Mouse (Mus musculus) forelimb bud, embryonic 11.5 days (tissue): ENCODE results near the gene Gbe1.

ENCODE experiments used
- DNase-seq: peaks from one replicate; pipeline ENCODE4 v3.0.0-alpha.2; 2012; ENCODE audit warnings: low read depth, low spot score

Gbe1 gene

DNA sequence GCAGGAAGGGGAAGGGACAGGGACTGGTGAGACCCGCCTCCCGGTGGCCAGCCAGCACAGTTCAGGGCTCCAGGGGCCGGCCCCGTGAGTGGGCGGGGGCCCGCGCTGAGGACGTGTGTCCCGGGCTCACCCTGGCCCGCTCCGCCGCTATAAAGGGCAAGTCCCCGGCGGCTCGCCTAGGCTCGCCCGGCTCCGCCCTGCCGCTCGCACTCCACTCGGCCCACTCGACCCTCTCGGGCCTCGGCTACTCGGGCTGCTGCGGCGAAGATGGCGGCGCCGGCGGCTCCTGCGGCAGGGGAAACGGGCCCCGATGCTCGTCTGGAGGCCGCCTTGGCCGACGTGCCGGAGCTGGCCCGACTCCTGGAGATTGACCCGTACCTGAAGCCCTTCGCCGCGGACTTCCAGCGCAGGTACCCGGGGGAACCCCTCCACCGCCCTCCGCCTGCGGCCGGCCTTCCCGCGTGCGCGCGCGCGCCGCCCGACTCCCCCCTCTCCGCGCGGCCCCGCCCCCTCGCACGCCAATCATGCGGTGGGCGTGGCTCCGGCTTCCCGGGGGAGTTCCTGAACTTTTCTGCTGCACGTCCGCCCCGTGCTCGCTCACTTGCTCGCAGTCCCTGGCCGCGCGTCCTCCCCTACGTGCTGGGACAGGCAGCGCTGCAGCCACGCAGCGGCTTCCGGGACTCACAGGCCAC, at the start of gene Gbe1:
Gene Gbe1 (plus strand): TSS at position 64 of the 692 bp plus-strand sequence.
- DNase-seq: peak; percentile 89

DNA sequence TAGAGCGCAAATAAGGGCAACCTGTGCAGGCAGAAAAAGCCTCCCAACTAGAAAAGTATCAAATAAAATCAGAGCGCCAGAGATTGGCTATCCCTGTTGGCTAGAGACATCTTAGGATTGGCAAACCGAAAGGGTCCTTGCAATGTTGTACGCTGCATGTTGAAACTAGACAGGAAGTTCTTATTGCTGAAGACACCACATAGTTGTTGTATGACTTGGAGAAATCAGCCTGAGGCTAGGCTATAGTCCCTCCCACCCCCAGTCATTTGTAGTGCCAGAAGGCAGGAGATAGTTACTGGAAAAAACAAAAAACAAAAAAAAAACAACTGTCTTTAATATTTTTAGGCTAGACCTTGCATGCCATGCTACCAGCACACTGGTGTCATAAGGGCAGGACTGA, 3.1 kb upstream of the Gbe1 start:
- no peak for DNase-seq

DNA sequence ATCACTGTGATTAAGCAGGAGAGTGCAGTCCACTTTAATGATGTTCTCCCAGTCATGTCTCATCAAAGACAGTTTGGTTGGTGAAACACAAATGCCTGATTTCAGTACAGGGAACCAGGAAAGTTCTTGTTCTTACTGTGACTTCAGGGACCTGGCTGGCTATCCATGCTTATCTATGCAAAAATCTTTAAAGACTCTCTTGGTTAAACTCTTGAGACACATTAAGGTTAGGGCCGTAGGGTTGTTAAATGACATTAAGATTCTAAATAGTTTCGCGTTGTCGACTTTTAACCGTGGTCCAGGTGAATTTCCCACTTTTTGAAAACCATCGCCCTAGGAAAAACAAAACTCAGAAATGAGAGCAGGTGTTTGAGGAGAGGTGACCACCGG, 258 bp upstream of the Gbe1 start:
- no peak for DNase-seq

DNA sequence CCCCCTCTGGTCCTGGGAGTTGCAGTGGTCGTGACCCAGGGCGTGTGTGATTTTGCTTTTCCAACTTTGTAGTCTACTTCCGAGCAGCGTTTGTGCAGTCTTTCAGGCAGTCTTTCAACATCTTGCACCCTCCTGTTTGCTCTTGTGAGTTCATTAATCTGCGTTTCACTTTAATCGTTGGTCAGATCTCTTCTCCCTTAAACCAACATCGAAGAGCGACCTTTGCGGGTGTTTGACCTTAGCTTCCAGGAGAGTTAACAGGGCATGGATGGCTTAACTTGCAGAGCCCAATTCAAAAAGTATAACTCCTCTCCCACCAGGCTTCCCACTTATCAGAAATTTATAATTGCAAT, 805 bp downstream of the Gbe1 start:
- no peak for DNase-seq

DNA sequence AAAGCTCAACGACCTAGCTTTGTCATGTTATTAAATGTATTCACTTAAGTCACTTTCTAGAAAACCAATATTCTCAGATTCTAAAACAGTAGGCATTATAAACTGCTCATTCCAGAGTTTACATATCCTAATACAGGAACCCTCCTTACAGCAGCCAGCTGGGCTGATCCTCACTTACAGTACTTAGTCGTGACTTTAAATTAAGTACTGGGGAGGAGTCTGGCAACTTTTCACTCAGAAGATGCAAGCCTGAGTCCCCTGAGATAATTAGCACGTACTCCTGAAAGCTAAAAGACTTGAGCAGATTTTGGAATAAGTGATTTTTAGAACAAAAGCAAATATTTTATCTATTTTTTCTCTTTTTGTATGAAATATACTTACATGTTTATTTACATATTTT, 1.5 kb downstream of the Gbe1 start:
- DNase-seq: no peak

DNA sequence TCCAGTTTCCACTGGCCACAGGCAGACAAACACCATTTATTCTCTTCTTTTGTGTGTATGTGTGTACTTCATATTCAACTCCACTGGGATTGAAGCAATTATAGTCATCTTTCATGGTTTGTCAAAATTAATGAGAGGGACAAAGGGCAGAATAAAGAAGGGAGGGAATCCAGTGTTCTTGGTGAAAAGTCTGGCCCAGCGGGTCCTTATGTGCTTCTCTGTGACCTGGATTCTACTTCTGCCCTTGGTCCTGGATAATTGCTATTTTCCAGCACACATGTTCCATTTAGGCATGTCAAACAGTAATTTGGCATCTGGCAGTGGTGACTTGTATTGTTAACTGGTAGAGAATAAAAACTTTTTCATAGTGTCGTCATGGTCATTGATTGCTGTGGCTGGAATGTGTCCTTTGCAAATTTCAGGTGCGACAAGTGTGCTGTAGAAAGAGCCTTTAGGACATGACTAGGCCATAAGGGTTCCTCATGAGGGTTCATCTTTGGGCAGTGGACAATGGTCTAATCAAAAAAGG, 2.2 kb downstream of the Gbe1 start:
- no peak for DNase-seq

DNA sequence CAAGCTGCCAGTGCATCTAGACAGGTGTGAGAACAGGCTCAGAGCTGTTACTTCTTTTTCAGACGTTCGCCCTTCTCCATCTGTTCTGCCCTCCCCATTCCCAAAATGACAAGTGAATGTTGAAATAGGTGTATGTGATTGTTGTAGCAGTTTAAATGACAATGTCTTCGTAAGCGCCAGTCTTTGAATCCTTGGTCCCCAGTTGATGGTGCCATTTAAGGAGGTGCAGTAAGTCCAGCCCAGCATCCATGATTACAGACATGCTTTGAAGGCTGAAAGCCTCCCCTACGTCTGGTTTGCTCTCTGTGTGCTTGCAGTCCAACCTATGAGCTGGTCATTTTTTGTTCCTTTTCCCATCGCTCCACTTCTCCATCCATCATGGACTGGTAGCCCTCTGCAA, 5.6 kb downstream of the Gbe1 start:
- DNase-seq: no peak

DNA sequence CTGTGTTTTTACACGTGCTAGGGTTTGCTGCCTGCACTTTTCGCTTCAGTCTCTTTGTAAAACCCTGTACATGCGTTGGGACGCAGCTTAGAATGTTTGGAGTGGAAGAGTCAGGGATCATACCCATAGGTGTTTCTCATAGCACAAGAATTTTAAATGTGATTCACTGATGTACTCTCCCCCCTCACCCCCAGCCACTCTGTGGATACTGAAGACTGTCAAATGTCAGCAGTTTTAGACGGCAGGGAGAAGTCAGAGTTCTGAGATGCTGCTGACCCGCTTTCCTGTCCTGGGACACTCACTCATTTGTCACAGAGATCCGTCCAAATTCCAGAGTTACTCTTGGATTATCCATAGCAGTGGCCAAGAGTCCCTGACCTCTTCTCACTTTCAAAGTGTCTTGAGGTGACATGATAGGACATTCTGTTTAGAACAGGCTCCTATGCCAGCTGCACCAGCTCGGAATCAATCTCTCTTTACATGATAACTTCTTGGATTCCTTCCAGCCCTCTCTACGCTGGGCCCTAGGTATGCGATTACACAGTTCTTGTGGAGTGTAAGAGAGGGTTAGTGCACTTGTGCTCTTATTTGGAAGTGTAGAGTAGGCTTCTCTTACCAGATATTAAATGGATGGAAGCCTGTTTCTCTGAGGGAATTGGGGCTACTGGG, 7.0 kb downstream of the Gbe1 start:
- no peak for DNase-seq

DNA sequence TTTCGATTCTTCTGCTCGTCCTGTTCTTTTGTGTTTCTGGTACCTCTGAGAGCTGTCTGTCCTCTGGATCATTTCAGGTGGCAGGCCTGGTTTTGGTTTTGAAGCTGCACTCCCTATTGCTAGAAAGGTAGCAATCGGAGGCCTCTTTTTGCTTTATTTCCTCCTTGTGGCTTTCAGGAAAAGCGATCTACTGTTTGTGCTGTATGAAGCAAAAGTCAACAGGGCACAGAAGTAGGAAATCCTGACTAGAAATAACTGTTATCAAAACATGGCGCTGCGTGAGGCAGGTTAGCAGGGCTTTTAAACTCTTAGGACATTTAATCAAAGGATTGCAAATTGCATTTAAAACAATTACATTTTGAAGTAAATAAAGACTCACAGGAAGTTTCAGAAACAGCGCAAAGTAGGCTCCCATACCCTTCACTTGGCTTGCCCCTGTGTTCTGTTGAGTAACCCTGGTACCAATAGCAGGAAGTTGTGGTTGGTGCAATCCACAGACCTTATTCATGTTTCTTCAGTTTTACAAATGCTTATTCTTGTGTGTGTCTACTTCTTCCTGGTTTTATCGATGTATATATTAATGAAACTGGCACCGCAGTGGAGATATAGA, 12.7 kb downstream of the Gbe1 start:
- DNase-seq: no peak

DNA sequence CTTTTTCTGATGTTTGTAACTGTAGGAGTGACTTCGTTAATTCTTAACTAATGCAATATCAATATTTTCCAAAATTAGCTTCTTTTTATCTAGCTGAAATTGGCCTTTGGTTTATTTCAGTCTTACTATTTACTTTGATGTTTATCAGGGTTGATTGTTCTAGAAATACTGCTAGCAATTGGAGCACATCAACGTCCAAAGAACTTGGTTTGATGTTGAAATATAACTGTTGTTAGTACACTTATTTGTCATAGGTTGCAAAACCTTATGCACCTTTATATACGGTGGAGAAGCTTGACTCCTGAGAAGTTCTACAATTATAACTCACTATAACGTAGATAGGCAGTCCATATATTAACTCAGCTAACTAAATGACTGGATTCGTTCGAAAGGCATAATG, 14.8 kb downstream of the Gbe1 start:
- DNase-seq: no peak

DNA sequence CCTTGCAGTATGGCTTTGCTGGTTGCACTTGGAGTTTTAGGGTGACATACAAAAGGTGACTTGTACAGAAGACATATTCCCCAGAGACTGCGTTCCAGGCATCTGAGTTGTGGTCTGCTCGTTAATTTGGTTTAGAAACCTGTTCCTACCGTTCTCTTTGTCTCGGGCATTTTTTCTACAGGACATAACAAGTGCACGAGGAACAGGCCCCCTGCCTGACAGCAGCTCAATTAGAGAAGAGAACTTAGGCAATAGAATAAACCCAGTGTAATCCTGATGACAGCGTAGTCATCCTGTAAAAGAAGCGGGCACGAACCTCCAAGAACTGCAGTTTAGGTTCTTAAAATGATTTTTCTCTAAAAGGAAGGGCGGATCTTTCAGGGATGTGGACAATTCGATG, 15.3 kb downstream of the Gbe1 start:
- DNase-seq: peak; percentile 49

DNA sequence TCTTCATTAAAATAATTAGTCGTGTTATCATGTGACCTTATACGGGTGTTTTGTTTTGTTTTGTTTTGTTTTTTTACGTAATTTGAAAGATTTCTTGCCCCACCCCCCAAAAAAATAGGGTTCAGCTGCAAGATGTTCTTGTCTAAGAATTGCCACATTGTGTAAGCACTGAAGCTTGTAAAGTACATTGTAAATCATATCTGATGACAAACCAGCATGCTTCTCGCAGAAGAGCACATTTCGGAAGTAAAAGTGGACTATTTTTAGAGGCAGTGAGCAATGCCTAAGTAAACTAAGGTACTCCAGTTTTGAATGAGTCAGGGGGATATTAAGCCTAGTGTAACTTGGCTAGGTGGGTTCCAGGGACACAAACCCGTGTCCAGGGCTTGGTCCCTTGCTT, 15.7 kb downstream of the Gbe1 start:
- DNase-seq: no peak

DNA sequence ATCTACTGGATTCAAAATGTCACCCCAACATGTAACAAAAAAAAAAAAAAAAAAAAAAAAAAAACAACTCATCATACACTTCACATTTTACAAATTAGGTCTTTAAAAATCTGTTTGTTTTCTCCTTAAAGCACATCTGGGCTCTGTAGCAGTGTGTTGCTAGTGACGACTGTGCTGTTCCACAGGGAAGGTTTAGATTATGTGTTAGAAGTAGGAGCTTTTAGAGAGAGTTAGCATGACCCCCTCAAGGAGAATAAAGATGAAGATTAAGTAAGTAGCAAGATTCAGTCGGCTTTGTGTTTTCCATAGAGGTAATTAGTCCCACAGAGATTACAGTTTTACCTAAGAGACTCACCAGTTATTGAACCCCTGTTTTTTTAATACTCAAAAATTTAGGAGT, 16.3 kb downstream of the Gbe1 start:
- DNase-seq: no peak

DNA sequence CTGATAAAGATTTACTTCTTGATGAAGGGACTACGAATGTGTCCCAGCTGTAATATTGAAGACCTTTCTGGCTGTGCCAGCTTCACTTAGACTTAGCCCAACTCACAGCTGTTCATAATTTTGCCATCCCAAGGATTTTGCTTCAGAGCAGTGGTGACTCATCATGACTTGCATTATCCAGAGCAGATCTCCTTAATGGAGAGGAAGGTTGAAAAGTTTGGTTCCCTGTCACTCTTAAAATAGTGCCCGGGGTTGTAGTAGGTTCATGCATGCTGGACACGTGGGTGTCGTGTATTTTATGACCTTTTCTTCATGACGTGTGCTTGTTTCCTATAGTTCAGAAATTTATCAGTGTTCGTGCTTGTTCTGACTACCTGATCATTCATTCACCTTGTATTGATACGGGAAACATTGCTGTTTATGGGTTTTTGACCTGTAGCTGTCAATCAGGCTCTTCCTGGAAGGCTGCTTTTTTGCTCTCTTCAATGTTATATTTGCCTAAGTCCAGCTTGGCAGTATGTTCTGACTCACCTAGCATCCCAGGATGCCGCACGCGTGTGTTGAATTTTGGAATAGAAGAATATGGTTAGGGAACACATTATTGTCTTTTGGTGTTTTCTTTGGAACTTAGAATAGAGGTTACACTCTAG, 17.0 kb downstream of the Gbe1 start:
- no peak for DNase-seq

DNA sequence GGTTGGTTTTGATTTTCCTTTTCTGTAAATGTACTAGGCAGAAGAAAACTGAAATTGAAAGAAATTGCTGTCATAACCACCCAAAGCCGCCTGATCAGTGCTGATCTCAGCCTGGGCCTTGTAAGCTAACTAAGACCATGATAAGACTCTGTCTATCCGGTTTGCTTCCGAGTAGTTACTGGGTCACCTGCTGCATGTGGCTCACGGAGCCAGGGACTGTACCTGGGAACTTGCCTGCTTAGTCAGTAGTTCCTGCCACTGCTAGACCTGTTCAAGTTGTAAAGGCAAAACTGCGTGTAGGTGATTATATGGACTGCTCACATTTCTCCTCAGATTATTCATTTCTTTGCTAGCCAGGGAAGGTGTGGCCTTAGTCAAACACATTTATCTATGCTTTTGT, 21.1 kb downstream of the Gbe1 start:
- no peak for DNase-seq

DNA sequence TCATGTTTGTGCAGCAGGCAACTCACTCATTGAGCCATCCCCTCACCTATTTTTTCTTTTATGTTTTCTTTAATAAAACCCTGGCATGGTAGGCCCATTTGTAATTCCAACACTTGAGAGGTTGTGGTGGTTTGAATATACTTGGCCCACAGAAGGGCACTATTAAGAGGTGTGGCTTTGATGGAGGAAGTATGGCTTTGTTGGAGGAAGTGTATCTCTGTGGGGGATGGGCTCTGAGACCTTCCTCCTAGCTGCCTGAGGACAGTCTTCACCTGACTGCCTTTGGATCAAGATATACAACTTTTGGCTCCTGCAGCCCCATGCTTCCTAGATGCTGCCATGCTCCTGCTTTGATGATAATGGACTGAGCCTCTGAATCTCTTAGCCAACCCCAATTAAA, 21.7 kb downstream of the Gbe1 start:
- DNase-seq: no peak

DNA sequence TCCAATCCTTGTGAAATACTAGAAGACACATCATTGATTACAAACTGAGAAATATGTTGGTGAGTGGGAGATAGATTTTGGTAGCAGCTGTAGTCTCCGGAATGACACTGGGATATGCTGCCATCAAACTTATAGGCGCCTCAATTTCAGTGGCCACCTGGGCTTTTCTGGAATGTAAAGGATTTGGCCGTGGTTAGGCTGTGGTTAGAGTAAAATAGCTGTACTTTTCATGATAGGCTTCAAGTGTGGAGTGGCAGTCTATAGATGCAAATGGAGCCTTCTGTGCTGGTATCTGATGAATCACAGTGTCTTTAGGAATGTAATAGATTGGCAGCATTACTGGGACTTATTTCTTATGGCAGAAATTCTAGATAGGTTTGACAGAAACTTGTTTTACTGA, 23.9 kb downstream of the Gbe1 start:
- DNase-seq: no peak

DNA sequence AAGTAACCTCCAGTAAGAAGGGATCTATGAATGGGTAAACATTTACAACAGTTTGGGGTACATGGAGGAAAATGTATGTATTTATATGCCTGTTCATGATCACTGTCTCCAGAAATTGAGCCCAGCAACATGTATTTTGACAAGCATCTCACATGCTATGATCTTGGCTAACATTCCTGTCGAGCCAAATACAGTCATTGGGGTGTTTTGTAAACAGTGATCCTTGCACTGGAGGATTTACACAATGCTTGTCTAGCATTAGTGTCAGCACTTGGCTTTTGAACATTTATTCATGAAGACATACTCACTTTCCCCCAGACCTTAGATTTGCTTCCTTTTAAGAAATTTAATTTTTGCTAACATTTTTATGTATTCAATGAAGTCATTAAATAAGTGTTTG, 30.7 kb downstream of the Gbe1 start:
- no peak for DNase-seq

DNA sequence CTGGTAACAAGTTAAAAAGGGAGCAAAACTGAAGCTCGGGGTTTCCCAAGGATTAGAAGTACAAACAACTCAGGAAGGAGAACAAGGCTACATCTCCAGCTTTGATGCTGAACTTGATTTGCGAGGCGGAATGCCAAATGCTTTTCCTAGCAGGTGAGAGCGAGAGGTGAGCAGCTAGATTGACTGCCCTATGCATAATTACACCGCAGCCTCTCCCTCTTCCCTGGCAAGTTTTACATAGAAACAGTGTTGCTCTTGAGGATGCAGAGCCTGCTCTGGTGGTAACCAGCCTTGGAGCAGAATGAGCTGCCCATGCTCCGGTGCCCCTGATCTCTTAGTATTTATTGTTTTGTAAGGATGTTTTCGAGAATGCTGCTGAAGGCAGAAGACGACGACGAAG, 31.9 kb downstream of the Gbe1 start:
- no peak for DNase-seq

DNA sequence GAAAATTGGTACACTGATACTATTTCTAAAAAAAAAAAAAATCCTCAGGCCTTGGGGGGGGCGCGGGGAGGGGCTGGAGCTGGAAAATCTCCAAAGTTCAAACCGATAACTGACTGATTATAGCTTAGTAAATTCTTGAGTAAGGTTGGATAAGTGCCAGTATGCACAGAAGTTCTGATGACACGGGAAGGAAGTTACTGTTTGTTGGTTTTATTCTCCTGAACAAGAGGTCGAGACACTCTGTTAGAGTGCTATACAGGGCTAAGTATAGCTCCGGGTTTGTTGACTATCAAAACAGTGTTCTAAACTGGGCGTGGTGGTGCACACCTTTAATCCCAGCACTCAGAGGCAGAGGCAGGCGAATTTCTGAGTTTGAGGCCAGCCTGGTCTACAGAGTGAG, 36.3 kb downstream of the Gbe1 start:
- DNase-seq: no peak

DNA sequence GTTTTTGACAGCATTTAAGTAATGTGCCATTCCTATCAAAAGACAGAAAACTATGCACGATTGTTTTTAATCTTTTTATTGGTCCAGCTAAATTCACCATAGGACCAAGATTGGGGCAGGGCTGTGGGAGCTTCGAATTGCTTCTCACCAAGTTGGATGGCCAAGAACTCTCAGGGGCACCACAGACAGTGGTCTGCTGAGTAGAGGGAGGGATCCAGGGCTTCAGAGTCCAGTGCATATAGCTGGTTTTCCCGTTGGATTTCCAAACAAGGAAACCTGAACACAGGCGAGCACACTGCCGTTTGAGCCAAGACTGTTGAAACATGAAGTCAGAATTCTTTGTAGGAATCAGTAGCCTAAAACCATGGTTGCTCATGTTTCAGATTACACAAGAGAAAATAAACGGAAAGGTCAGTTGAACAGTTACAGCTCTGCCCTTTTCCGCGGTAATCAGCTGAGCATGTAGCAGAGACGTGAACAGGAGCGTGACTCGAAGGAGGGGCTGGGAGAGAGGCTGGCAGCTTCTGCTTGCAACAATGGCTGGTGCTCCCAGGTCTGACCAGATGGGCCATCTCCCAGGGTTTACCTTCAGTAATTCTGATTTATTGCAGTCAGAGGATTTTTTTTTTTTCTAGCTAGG, 38.0 kb downstream of the Gbe1 start:
- no peak for DNase-seq

DNA sequence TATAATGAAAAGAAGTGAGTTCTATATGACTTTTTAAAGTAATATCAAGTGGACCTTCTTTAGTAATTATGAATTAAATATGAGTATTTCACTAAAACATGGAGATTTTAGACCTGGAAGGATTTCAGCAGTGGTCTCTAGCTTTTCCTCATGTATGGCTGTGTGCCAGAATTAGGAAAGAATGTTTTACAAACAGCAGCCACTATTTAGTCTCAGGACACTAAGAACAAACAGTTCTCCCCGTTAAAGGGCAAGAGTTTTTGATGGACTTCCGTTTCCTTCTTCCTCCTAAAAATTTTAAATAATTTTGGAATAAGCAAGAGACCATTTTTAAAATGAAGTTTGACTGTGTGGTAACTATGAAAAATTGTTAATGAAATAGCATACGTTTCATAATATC, 38.8 kb downstream of the Gbe1 start:
- no peak for DNase-seq
